Mouse (Mus musculus) neural tube, embryonic 15.5 days (tissue): ENCODE measurements at regions not wholly inside any gene's neighbourhood (a gene's known extent, or its start where the extent isn't known, plus 50 kb on each side); places are given as distances from the start of the nearest gene placed in this dataset.
A peak's percentile ranks its signal among the peaks of the same experiment; 100 is the strongest.

Source experiments
- ATAC-seq: fragments of 200-750 bp; cut with Nextera tagmentation; 2 replicates; pipeline ENCODE4 v1.8.0; 2017; ENCODE audit warnings: mild to moderate bottlenecking, moderate TSS enrichment, moderate library complexity; ENCODE audit not compliant: low FRiP score
- H3K27ac ChIP-seq: fragments of 300-500 bp; sonication (generic); replicated peaks from 2 replicates; pipeline ENCODE4 v1.5.1; 2015; ENCODE audit warnings: mild to moderate bottlenecking, inconsistent platforms
- H3K27me3 ChIP-seq: fragments of 300-500 bp; sonication (generic); replicated peaks from 2 replicates; pipeline ENCODE4 v1.6.1; 2015; ENCODE audit warnings: inconsistent platforms
- H3K36me3 ChIP-seq: fragments of 300-500 bp; sonication (generic); 2 replicates; pipeline ENCODE4 v1.6.1; 2015; ENCODE audit warnings: inconsistent platforms
- H3K4me1 ChIP-seq: fragments of 300-500 bp; sonication (generic); 2 replicates; pipeline ENCODE4 v1.6.1; 2015; ENCODE audit warnings: inconsistent platforms
- H3K4me2 ChIP-seq: fragments of 300-500 bp; sonication (generic); 2 replicates; pipeline ENCODE4 v1.6.1; 2015; ENCODE audit warnings: inconsistent platforms, mild to moderate bottlenecking, moderate library complexity
- H3K4me3 ChIP-seq: fragments of 300-500 bp; sonication (generic); replicated peaks from 2 replicates; pipeline ENCODE4 v1.5.1; 2015; ENCODE audit warnings: mild to moderate bottlenecking, inconsistent platforms
- H3K9ac ChIP-seq: fragments of 300-500 bp; sonication (generic); replicated peaks from 2 replicates; pipeline ENCODE4 v1.6.1; 2015; ENCODE audit warnings: mild to moderate bottlenecking, inconsistent platforms
- H3K9me3 ChIP-seq: fragments of 300-500 bp; sonication (generic); replicated peaks from 2 replicates; pipeline ENCODE4 v1.6.1; 2016; ENCODE audit warnings: inconsistent platforms
- WGBS: fragments of 180-500 bp; shearing (Covaris S2); methylation state at CpG from one replicate; pipeline ENCODE4 v1.1.7; 2015; ENCODE audit warnings: mixed read lengths; 5-methylcytosine and 5-hydroxymethylcytosine counted together

DNA sequence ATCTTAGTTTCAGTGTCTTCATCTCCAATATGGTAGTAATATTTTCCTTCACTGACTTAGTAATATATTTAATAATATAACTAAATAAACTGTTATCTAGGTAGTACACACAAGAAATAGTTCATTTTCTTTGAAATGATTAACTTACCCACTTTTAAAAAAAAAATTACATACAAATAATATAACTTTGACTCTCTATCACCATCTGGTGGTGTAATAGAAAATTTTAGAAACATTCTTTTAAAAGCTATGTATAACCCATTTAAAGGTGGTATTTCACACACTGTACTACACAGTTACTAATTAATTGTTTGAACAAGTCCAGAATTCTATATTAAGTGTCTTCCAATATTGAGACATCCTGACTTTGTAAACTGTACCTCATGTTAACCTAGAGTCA is 53.9 kb upstream of the Olfr266 start:
- ATAC-seq, result no peak
- no peak overlapping the region for H3K4me2 ChIP-seq
- H3K9ac ChIP-seq, result no peak overlapping the region
- no peak overlapping the region for H3K27ac ChIP-seq
- H3K27me3 ChIP-seq, result no peaks in the 10 kb centered on the region
- no peaks in the 10 kb centered on the region for H3K4me1 ChIP-seq
- no peak overlapping the region for H3K4me3 ChIP-seq
- H3K9me3 ChIP-seq, result no peaks in the 10 kb centered on the region
- H3K36me3 ChIP-seq, result no peaks in the 10 kb centered on the region

DNA sequence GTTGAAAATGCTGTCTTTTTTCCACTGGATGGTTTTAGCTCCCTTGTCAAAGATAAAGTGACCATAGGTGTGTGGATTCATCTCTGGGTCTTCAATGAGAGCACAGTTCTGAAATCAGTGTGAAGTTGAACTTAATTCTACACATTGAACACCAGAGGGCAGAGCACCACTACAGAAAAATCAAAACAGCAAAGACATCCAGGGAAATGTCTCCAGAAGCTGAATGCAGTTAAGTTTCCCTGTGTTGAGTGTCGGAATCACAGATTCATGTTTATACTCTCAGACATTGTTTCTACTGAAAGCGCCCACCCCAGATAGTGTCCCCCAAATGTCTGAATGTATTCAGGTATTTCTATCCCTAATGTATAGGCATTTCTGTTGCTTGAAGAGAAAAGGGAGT is 77.1 kb upstream of the Olfr266 start:
- Histone ChIP-seq H3K9me3 (no peaks in the 10 kb centered on the region), H3K4me2 (no peak overlapping the region), H3K36me3 (no peaks in the 10 kb centered on the region), H3K9ac (no peak overlapping the region), H3K27ac (no peak overlapping the region), H3K4me3 (no peak overlapping the region), H3K4me1 (no peaks in the 10 kb centered on the region), H3K27me3 (no peaks in the 10 kb centered on the region)
- 48% methylated on average over 2 of the region's 2 CpGs for WGBS
- ATAC-seq, result peak; percentile 41; the same call in 1 of the 2 replicates

DNA sequence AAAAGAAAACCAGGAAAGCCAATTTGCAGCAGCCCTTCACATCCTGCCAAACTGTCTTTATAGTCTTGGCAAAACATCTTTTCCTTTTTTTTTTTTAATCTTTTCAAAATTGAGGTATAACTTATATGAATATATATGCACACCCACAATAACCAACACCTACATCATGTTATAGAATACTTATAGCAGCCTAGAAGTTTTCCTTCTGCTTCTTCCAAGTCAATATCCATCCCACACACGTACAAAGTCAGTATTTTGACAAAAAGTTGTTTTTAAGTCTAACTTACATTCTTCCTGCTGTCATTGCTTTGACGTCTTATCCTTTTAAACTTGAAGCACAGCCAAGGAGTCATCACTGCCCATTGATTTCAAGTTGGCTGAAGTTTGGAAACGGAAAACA is 80.6 kb upstream of the Olfr266 start:
- Histone ChIP-seq H3K9ac (no peak overlapping the region), H3K9me3 (no peaks in the 10 kb centered on the region), H3K27me3 (no peaks in the 10 kb centered on the region), H3K4me1 (no peaks in the 10 kb centered on the region), H3K4me3 (no peak overlapping the region), H3K36me3 (no peaks in the 10 kb centered on the region), H3K4me2 (no peak overlapping the region), H3K27ac (no peak overlapping the region)
- no peak for ATAC-seq
- 83% methylated on average over 3 of the region's 3 CpGs for WGBS

DNA sequence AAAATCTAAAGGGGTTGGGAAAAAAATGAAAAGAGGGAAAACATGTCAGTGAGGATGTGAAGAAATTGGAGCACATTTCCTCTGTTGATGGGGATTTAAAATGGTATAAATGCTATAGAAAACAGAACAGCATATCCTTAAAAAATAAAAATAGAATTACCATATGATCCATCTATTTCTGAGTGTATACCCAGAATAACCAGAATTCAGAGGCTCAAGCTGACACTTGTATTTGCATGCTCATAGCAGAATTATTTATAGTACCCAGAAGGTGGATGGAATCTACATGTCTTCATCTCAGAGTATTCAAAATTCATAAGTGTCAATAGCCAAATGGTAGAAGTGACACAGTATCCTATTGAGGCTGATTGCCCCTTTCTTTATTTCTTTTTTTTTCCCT is 99.9 kb upstream of the Kcna3 start:
- no peak overlapping the region for H3K27ac ChIP-seq

DNA sequence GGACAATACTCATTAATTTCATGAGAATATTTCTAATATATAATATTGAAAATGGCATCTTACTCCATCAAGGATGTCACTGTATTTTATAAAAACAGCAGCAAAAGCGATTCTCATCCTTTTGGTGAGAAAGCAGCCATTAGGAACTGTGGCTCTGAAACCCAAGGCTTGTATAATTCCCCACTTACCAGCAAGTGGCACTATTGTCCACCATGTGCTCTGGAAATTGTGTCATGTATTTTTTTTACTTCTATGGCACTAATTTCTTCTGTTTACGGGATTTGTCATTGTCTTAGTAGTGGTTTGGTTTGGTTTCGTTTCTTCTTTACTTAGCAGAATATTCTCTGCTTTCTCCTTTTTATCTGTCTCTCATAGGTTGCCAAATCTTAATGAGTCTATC is 95.9 kb upstream of the Kcna3 start:
- no peaks in the 10 kb centered on the region for H3K36me3 ChIP-seq
- no peaks in the 10 kb centered on the region for H3K4me1 ChIP-seq
- H3K4me2 ChIP-seq, result no peak overlapping the region
- H3K9me3 ChIP-seq, result peaks cover 1% of the 10 kb centered on the region; the same call in 1 of the 2 replicates
- H3K27me3 ChIP-seq, result no peaks in the 10 kb centered on the region
- no peak for ATAC-seq
- no peak overlapping the region for H3K27ac ChIP-seq
- no peak overlapping the region for H3K9ac ChIP-seq
- no peak overlapping the region for H3K4me3 ChIP-seq
- 68% methylated on average over 3 of the region's 3 CpGs for WGBS

More for the DNA sequence above, 99.9 kb upstream of the Kcna3 start:
- Histone ChIP-seq H3K9me3 (peaks cover 10% of the 10 kb centered on the region), H3K27me3 (no peaks in the 10 kb centered on the region), H3K4me3 (no peak overlapping the region), H3K4me2 (no peak overlapping the region), H3K9ac (no peak overlapping the region), H3K36me3 (no peaks in the 10 kb centered on the region), H3K4me1 (no peaks in the 10 kb centered on the region)
- ATAC-seq, result no peak

DNA sequence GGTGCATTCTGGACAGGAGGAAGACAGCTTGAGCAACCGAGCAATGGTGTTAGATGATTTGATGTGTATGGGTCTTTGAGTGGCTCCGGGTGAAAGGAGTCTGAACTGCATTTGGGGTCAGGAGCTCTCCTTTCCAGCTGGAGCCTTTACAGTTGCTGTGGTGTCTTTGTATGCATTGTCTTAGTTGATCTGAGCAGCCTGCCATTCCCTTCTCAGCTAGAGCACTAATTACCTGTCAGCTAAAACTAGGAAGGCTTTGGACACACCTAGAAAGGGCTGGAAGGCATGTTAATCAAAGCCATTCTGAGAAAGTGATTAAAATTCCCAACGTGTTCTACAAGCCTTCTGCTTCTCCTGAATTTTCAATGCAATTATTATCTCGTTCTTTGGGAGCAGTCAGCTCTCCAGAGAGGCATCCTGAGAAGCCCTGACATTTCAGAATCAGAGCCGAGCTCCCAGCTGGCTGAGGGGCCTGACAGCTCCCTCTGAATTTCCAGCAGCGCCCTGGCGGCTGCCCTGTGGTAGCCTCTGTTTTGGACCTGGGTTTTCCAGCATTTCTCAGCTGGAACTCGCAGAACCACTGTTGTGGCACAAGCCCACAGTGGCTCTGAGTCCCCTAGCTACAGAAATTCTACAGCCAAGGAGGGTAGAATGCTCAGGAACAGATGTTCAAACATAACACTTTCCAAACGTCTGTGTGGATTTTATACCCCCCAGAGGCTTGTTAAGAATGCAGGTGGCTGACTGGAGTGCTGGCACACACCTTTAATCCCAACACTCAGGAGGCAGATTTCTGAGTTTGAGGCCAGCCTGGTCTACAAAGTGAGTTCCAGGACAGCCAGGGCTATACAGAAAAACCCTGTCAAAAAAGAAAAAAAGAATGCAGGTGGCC is 80.2 kb upstream of the Kcna3 start:
- H3K9me3 ChIP-seq, result no peaks in the 10 kb centered on the region
- no peaks in the 10 kb centered on the region for H3K36me3 ChIP-seq
- H3K27ac ChIP-seq, result no peak overlapping the region
- 0 out of 2 replicates have a peak, but pooled peaks cover 9% of the 10 kb centered on the region for H3K4me1 ChIP-seq
- H3K9ac ChIP-seq, result 0 out of 2 replicates have a peak overlapping the region, but pooled peaks have one; percentile 10
- 22% methylated on average over 9 of the region's 9 CpGs for WGBS
- no peak overlapping the region for H3K4me2 ChIP-seq
- no peaks in the 10 kb centered on the region for H3K27me3 ChIP-seq
- peak; percentile 38; the same call in 1 of the 2 replicates for ATAC-seq
- no peak overlapping the region for H3K4me3 ChIP-seq

DNA sequence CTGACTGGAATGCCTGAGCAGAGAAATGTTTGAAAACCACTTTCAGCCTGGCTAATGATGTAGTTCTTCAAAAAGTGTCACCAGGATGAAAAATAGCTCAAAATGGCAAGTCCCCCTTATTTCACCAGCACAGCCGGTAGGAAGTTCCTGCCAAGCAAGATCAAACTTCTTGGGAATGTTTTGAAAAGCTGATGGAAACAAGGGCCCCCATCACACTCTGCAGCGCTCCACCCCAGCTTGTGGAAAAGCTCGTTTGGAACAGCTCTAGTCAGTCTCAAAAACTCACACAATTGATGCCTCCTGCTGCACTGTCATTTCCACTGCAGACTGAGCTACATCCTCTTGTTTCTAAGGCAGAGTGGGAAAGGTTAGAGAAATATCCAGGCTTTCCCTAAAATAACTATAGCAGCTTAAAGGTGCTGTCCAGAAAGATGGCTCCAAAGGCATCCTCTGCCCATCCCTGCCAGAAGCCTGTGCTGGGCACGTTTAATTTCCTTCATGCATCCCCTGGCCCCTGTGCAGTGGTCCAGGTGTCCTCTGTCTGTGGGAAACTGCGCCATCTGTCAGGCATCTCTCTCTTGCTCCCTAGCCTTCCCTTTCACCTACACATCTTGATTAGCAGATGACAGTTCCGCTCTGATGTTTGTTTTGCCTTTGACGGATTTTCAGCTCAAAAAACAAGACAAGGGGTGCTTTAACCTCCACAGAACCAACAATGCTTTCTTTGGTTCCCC is 78.6 kb upstream of the Kcna3 start:
- Histone ChIP-seq H3K4me2 (no peak overlapping the region), H3K4me3 (no peak overlapping the region), H3K4me1 (0 out of 2 replicates have a peak, but pooled peaks cover 9% of the 10 kb centered on the region), H3K27ac (no peak overlapping the region), H3K9ac (no peak overlapping the region), H3K27me3 (no peaks in the 10 kb centered on the region), H3K9me3 (no peaks in the 10 kb centered on the region), H3K36me3 (no peaks in the 10 kb centered on the region)
- no peak for ATAC-seq
- WGBS, result 56% methylated on average over 7 of the region's 7 CpGs

DNA sequence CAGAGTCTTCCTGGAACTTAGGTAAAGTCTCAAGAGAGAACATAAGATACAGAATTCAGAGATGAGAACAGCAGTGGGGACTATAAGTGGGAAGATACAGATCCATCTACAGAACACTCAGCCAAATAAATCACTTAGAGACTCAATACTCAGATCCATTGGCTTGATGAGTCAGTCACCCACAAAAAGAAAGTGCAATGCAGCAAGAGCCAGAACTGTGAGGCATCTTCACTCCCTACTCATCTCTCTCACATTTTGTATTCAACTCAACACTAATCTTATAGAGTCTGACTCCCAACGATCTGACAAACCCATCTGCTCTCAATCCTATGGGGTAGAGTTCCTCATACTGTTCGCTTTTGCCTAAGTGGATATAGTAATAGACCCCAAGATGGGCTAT is 77.8 kb upstream of the Kcna3 start:
- Histone ChIP-seq H3K9me3 (no peaks in the 10 kb centered on the region), H3K9ac (no peak overlapping the region), H3K4me2 (no peak overlapping the region), H3K27me3 (no peaks in the 10 kb centered on the region), H3K27ac (no peak overlapping the region), H3K36me3 (no peaks in the 10 kb centered on the region), H3K4me1 (0 out of 2 replicates have a peak, but pooled peaks cover 9% of the 10 kb centered on the region), H3K4me3 (no peak overlapping the region)
- ATAC-seq, result no peak
- 86% methylated on average over 2 of the region's 2 CpGs for WGBS

DNA sequence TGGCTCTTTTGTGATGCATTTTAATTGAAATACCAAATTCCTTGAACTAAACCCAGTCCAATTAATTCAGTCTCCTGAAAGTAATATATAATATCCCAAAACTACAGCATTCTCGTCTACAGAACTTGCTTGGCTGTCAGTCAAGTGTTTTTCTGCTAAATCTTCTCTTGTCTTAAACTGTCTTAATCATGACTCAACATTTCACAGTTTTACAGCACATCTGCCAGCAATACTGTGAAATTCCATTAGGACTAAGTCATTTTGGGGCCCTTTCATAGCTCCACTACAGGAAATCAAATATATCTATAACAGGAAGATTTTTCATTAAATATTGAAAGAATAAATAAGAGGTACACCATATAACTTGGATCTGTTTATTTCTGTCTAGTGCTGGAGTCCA is 75.4 kb upstream of the Kcna3 start:
- Histone ChIP-seq H3K4me1 (0 out of 2 replicates have a peak, but pooled peaks cover 5% of the 10 kb centered on the region), H3K4me2 (no peak overlapping the region), H3K9me3 (no peaks in the 10 kb centered on the region), H3K27me3 (no peaks in the 10 kb centered on the region), H3K36me3 (no peaks in the 10 kb centered on the region), H3K4me3 (no peak overlapping the region), H3K27ac (no peak overlapping the region), H3K9ac (no peak overlapping the region)
- 86% methylated on average over 1 of the region's 1 CpGs for WGBS
- no peak for ATAC-seq

DNA sequence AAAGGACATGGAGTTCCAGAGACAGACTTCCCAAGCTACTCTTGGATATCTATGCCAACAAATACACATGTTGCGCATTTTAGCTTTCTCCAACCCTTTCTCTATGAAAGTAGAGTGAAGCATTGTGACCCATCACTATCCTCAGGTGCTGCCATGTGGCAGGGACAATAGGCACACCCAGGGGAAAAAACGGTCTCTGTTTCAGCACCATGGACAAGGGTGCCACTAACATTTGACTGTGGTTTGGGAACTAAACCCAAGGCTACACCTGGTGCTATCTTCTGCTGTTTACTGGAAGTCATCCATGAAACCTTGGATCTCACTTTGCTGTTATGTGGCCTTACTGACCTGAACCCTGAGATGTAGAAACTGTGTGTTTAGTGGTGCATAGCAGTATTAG is 73.5 kb upstream of the Kcna3 start:
- H3K36me3 ChIP-seq, result no peaks in the 10 kb centered on the region
- no peak for ATAC-seq
- H3K27me3 ChIP-seq, result no peaks in the 10 kb centered on the region
- H3K9ac ChIP-seq, result no peak overlapping the region
- no peak overlapping the region for H3K27ac ChIP-seq
- H3K4me1 ChIP-seq, result no peaks in the 10 kb centered on the region
- 52% methylated on average over 2 of the region's 2 CpGs for WGBS
- H3K4me2 ChIP-seq, result no peak overlapping the region
- no peak overlapping the region for H3K4me3 ChIP-seq
- no peaks in the 10 kb centered on the region for H3K9me3 ChIP-seq

DNA sequence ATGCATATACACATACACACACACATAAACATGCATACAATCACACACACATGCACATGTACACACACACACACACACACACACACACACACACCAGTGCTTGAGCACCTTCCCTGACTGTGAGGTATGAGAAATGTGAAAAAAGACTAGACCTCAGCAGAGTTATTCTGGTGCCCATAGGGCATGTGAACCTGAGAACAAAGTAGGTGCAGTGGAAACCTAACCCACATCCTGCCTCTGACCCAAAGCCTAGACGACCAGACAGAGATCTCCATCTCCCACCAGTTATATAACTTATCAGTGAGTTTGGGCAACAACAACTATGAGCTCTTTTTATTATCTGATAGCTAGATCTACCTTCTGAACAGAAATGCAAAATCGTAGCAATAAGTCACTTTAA is 69.8 kb upstream of the Kcna3 start:
- Histone ChIP-seq H3K4me1 (no peaks in the 10 kb centered on the region), H3K27me3 (no peaks in the 10 kb centered on the region), H3K4me3 (no peak overlapping the region), H3K36me3 (no peaks in the 10 kb centered on the region), H3K9ac (no peak overlapping the region), H3K4me2 (no peak overlapping the region), H3K9me3 (no peaks in the 10 kb centered on the region), H3K27ac (no peak overlapping the region)
- ATAC-seq, result no peak
- 79% methylated on average over 2 of the region's 2 CpGs for WGBS

DNA sequence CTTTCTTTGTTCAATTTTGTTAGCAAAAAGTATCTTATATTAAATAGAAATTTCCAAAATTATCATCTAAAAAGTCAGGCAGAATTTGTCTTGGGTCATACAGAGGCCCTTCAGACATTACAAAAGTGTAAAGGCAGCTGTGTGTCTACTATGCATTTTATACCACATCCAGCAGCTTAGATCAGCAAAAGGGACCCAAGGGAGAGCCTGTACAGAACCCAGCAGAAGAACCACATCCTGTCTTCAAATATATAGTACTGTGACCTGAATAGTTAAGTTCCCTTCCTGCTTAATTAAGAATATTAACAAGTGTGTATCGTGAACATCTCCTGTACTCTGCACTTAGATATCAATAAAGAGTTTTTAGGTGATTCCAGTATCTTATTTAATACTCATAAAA is 68.5 kb upstream of the Kcna3 start:
- H3K4me3 ChIP-seq, result no peak overlapping the region
- H3K4me2 ChIP-seq, result no peak overlapping the region
- no peak overlapping the region for H3K9ac ChIP-seq
- ATAC-seq, result no peak
- no peaks in the 10 kb centered on the region for H3K4me1 ChIP-seq
- WGBS, result 77% methylated on average over 1 of the region's 1 CpGs
- H3K36me3 ChIP-seq, result no peaks in the 10 kb centered on the region
- no peak overlapping the region for H3K27ac ChIP-seq
- no peaks in the 10 kb centered on the region for H3K9me3 ChIP-seq
- H3K27me3 ChIP-seq, result no peaks in the 10 kb centered on the region
